Mouse (Mus musculus) forebrain, embryonic 11.5 days (tissue): Measurements from ENCODE around the gene Tpbg. TPM values are rescaled to one million over a fixed set of nuclear protein-coding genes. Genes with fewer than 3 reads are reported as not detected.
"Not testable (repeated sequence)": the region's sequence is repeated elsewhere in the genome, so short reads cannot be mapped to it uniquely, and the experiment has no call there.

Source experiments
- ATAC-seq: fragments of 200-750 bp; cut with Nextera tagmentation; replicated peaks from 2 replicates; pipeline ENCODE4 v1.8.0; 2017; ENCODE audit warnings: moderate TSS enrichment; ENCODE audit not compliant: low FRiP score
- DNase-seq: peaks from one replicate; pipeline ENCODE4 v3.0.0-alpha.2; 2017; ENCODE audit warnings: low spot score
- H3K27ac ChIP-seq: fragments of 300-500 bp; sonication (generic); 2 replicates; pipeline ENCODE4 v1.5.1; 2014; ENCODE audit warnings: low read depth, low read length
- H3K27me3 ChIP-seq: fragments of 300-500 bp; sonication (generic); 2 replicates; pipeline ENCODE4 v1.6.1; 2014; ENCODE audit warnings: mild to moderate bottlenecking, low read length, mixed read lengths; ENCODE audit not compliant: control insufficient read depth, insufficient read depth
- H3K36me3 ChIP-seq: fragments of 300-500 bp; sonication (generic); 2 replicates; pipeline ENCODE4 v1.6.1; 2014; ENCODE audit warnings: mild to moderate bottlenecking, low read length, moderate library complexity, mixed read lengths; ENCODE audit not compliant: control insufficient read depth, insufficient read depth
- H3K4me1 ChIP-seq: fragments of 300-500 bp; sonication (generic); replicated peaks from 2 replicates; pipeline ENCODE4 v1.6.1; 2014; ENCODE audit warnings: low read length, mixed read lengths; ENCODE audit not compliant: control insufficient read depth, insufficient read depth
- H3K4me2 ChIP-seq: fragments of 300-500 bp; sonication (generic); 2 replicates; pipeline ENCODE4 v1.6.1; 2014; ENCODE audit warnings: low read depth, mild to moderate bottlenecking, low read length, moderate library complexity, mixed read lengths; ENCODE audit not compliant: severe bottlenecking
- H3K4me3 ChIP-seq: fragments of 300-500 bp; sonication (generic); 2 replicates; pipeline ENCODE4 v1.5.1; 2014; ENCODE audit warnings: low read depth, low read length
- H3K9ac ChIP-seq: fragments of 300-500 bp; sonication (generic); 2 replicates; pipeline ENCODE4 v1.6.1; 2014; ENCODE audit warnings: low read length
- H3K9me3 ChIP-seq: fragments of 300-500 bp; sonication (generic); 2 replicates; pipeline ENCODE4 v1.6.1; 2016; ENCODE audit warnings: low read length, mixed read lengths; ENCODE audit not compliant: control insufficient read depth
- WGBS: fragments of 180-500 bp; shearing (Covaris S2); extraction: QIAGEN DNeasy Blood & Tissue Kit; methylation state at CpG from one replicate; pipeline ENCODE4 v1.1.7; 2014; 5-methylcytosine and 5-hydroxymethylcytosine counted together
- polyA plus RNA-seq: library from polyadenylated mRNA; unstranded; fragments of >200 nt; fragmentation: Nextera tagmentation; extraction: Ambion mirVana; gene quantifications from 2 replicates; pipeline ENCODE4 v1.2.1, GENCODE M21; 2014

Tpbg gene
- 33.8 and 39.5 TPM in 2 replicates for polyA plus RNA-seq

- peak; percentile 90 for DNase-seq
- peak within 1 kb of the TSS; percentile 69 for H3K4me3 ChIP-seq
- peak; percentile 86 for ATAC-seq
- 0% methylated on average over 38 of the region's 39 CpGs for WGBS
- H3K4me1 ChIP-seq = peaks cover 4% of the 10 kb centered on the region; the same call in 1 of the 2 replicates
- no peaks in the 10 kb centered on the region for H3K9me3 ChIP-seq
- H3K27me3 ChIP-seq = peaks cover 2% of the 10 kb centered on the region; the same call in 1 of the 2 replicates
- H3K27ac ChIP-seq = peak within 1 kb of the TSS; percentile 57
- H3K9ac ChIP-seq = peak within 1 kb of the TSS; percentile 82
- no peaks in the 10 kb centered on the region; the same call in 1 of the 2 replicates for H3K36me3 ChIP-seq
- peak within 1 kb of the TSS; percentile 91 for H3K4me2 ChIP-seq
These were observed at the start of gene Tpbg for GRCm38 (mm10) chr9:85842351-85843011. TSS of gene Tpbg (plus strand) at chr9:85842380.

DNA sequence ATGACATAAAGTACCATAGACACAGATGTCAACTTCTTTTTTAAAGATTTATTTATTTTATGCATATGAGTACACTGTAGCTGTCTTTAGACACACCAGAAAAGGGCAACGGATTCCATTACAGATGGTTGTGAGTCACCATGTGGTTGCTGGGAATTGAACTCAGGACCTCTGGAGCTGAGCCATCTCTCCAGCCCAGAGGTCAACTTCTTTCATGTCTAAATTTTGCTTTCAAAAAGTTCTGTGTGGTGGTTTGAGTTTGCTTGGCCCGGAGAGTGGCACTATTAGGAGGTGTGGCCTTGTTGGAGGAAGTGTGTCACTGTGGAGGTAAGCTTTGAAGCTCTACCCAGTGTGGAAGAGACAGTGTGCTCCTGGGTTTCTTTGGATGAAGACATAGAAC is 40.2 kb upstream of the Tpbg start:
- H3K4me2 ChIP-seq, H3K27ac ChIP-seq, ATAC-seq, DNase-seq, H3K36me3 ChIP-seq, H3K9ac ChIP-seq, H3K27me3 ChIP-seq, H3K9me3 ChIP-seq, H3K4me3 ChIP-seq, H3K4me1 ChIP-seq: not testable (repeated sequence)
- 89% methylated on average over 2 of the region's 2 CpGs for WGBS

DNA sequence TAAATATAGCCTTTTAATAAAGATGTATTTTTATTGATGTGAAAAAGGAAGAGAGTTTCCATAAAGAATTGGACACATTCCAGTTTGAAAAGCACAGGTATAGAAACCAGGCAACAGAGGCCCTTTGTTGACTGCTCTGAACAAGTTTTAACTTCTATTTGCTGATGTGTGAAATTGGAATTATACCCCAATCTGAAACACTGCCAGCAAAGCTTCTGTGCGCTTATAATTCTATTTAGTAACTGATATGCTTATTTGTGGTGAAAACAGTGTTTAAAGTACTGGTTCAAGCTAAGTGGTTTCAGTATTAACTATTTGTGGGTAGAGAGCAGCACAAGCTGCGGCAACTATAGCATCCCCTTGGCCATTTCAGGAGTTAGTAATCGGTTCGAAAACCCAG is 39.6 kb upstream of the Tpbg start:
- Histone ChIP-seq H3K4me2 (no peak overlapping the region), H3K9me3 (no peaks in the 10 kb centered on the region), H3K27me3 (no peaks in the 10 kb centered on the region), H3K4me1 (no peaks in the 10 kb centered on the region), H3K4me3 (no peak overlapping the region), H3K27ac (no peak overlapping the region), H3K36me3 (no peaks in the 10 kb centered on the region), H3K9ac (no peak overlapping the region)
- no peak for DNase-seq
- 87% methylated on average over 4 of the region's 4 CpGs for WGBS
- ATAC-seq = no peak

GRCm38 (mm10) chr9:85806411-85806810 is 35.8 kb upstream of the Tpbg start:
- H3K4me2 ChIP-seq = no peak overlapping the region

GRCm38 (mm10) chr9:85809246-85809645 is 32.9 kb upstream of the Tpbg start:
- no peaks in the 10 kb centered on the region for H3K27me3 ChIP-seq
- no peak overlapping the region for H3K4me2 ChIP-seq
- 86% methylated on average over 3 of the region's 3 CpGs for WGBS
- ATAC-seq (no peak), DNase-seq (no peak)
- H3K9ac ChIP-seq = no peak overlapping the region
- H3K9me3 ChIP-seq = no peaks in the 10 kb centered on the region
- H3K27ac ChIP-seq = no peak overlapping the region
- H3K4me1 ChIP-seq = no peaks in the 10 kb centered on the region
- no peaks in the 10 kb centered on the region for H3K36me3 ChIP-seq
- H3K4me3 ChIP-seq = no peak overlapping the region

More at GRCm38 (mm10) chr9:85806411-85806810, 35.8 kb upstream of the Tpbg start:
- no peaks in the 10 kb centered on the region for H3K27me3 ChIP-seq
- WGBS = 87% methylated on average over 6 of the region's 6 CpGs
- H3K27ac ChIP-seq = no peak overlapping the region
- H3K36me3 ChIP-seq = no peaks in the 10 kb centered on the region
- no peaks in the 10 kb centered on the region for H3K4me1 ChIP-seq
- H3K4me3 ChIP-seq = no peak overlapping the region
- H3K9me3 ChIP-seq = no peaks in the 10 kb centered on the region
- DNase-seq (no peak), ATAC-seq (no peak)
- H3K9ac ChIP-seq = no peak overlapping the region

- H3K27ac ChIP-seq = no peak overlapping the region
- 88% methylated on average over 11 of the region's 11 CpGs for WGBS
- H3K9ac ChIP-seq = no peak overlapping the region
- no peak for DNase-seq
- no peaks in the 10 kb centered on the region for H3K9me3 ChIP-seq
- no peak overlapping the region for H3K4me2 ChIP-seq
- H3K27me3 ChIP-seq = no peaks in the 10 kb centered on the region
- H3K4me3 ChIP-seq = no peak overlapping the region
- no peaks in the 10 kb centered on the region for H3K36me3 ChIP-seq
- no peaks in the 10 kb centered on the region for H3K4me1 ChIP-seq
- ATAC-seq = no peak
These were observed 21.4 kb upstream of the Tpbg start for GRCm38 (mm10) chr9:85820829-85821228.

GRCm38 (mm10) chr9:85835521-85836425 is 6.4 kb upstream of the Tpbg start:
- H3K4me3 ChIP-seq = no peak overlapping the region
- H3K27ac ChIP-seq = no peak overlapping the region
- H3K4me1 ChIP-seq = no peaks in the 10 kb centered on the region
- ATAC-seq = no peak
- H3K4me2 ChIP-seq = no peak overlapping the region
- 89% methylated on average over 17 of the region's 17 CpGs for WGBS
- DNase-seq = no peak
- H3K9me3 ChIP-seq = no peaks in the 10 kb centered on the region
- no peaks in the 10 kb centered on the region for H3K27me3 ChIP-seq
- H3K9ac ChIP-seq = no peak overlapping the region
- no peaks in the 10 kb centered on the region for H3K36me3 ChIP-seq

- H3K27ac ChIP-seq = no peak overlapping the region
- no peak for DNase-seq
- ATAC-seq = no peak
- H3K9ac ChIP-seq = no peak overlapping the region
- H3K4me2 ChIP-seq = no peak overlapping the region
- H3K4me1 ChIP-seq = peaks cover 4% of the 10 kb centered on the region; the same call in 1 of the 2 replicates
- no peaks in the 10 kb centered on the region for H3K9me3 ChIP-seq
- WGBS = 27% methylated on average over 3 of the region's 3 CpGs
- H3K4me3 ChIP-seq = no peak overlapping the region
- peaks cover under 1% of the 10 kb centered on the region; the same call in 1 of the 2 replicates for H3K27me3 ChIP-seq
- no peaks in the 10 kb centered on the region for H3K36me3 ChIP-seq
These were observed 2.6 kb upstream of the Tpbg start for GRCm38 (mm10) chr9:85839626-85840025.
